Mouse (Mus musculus): Measurements from ENCODE around the gene Slc25a12.
"Not testable (repeated sequence)": the region's sequence is repeated elsewhere in the genome, so short reads cannot be mapped to it uniquely, and the experiment has no call there.

Slc25a12 gene

GRCm38 (mm10) chr2:71367125-71367880 lies at the start of gene Slc25a12:
TSS of gene Slc25a12 (minus strand) at chr2:71367749.
- DNase-seq (ENCODE audit: low spot score in 2 of 2), result peak in 1 of 2 experiments; percentile 71

DNA sequence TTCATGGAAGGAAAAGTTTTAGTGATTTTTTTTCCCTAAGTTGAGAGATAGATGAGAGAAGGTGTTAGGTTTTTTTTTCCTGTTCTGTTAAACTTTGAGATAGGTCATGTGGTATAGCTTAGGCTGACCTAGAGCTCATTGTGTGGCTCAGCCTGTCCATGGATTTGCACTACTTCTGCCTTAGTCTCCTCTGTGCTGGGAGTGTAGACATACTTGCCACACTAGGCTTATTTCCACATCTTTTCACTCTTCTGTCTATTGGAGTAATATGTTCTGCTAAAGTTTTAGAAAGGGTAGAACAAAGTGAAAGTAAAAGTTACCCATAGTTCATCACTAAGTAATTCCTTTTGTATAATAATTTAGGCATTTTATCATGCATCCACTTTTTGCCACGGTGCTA lies 38.1 kb upstream of the Slc25a12 start:
- no peak for DNase-seq (ENCODE audit: low spot score in 2 of 2)

DNA sequence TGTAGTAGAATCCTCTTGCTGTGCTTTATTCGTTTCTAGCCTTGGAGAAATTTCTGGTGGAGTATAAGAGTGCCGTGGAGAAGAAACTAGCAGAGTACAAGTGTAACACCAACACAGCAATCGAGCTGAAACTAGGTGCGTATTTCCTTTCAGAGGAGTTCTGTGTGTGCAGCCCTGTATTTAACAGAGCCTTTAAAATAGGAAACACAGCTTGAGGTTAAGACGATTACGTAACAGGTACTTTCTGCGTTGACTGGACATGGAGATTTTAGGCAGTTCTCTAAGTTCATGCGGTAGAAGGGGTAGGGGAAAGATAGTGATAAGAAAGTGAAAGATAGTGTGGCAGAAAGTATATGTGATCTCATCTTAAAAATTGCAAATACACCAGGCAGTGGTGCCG lies 22.3 kb upstream of the Slc25a12 start:
- no peak for DNase-seq (ENCODE audit: low spot score in 2 of 2)

DNA sequence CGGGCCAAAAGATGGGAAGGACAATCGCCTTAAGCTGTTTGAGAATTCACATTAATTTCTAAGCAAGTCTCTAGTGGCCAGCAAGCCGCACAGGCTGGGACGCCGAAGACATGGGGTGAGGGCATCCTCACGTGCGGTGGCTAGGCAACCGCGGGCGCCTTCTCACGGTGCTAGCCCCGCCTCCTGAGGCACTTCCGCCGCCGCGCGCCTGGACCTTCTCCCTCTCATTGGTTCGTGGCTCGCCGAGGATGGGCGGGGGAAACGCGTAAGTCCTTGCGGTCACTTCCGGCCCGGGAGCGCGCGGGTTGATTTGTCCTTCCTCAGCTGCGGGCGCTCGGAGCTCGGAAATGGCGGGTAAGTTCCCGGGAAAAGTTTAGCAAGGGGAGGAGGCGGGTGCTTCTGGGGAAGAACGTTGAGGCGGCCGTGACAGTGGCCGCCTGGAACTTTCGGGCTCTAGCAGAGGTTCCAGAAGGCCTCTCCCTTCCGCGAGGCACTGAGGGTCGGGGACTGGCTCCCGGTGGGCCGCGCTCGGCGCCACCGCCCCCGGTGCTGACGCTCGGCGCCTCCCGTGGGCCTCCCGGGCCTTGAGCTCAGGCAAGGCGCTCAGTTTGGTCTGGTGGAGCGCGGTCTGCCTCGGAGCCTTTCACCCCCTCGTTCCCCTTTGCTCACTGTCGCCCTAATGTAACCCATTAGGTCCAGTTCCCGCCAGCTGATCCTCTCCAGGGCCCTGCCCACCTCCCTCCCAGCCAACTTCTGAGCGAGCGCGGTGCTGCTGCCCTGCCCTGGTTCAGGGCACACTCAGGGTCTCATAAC lies 21.6 kb upstream of the Slc25a12 start, which contains the start of gene Hat1:
Hat1 (plus strand) TSS at position 8 of the 813 bp plus-strand sequence.
- DNase-seq (ENCODE audit: low spot score in 2 of 2), result peak; percentile 83 to 95

DNA sequence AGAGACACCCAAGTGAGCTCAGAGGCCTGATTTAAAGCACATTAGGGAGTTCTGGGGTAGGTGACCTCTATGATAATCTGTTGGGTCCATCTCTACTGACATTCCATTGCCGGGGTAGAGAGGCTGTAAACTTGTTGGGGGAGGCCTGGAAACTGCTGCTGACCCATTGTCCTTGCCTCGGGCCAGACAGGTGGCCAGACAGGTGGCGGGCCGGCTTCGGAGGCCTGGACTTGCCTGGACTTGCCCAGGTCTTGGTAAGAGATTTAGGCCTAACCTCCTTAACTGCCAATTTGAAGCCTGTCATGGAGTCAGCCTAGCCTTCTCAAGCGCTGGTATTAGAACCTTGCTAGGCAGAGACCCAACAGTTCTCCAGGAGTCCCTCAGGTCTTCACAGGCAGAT lies 20.2 kb upstream of the Slc25a12 start:
- no peak for DNase-seq (ENCODE audit: low spot score in 2 of 2)

- DNase-seq (ENCODE audit: low spot score in 2 of 2), result no peak
Measured at GRCm38 (mm10) chr2:71383890-71384289, 16.3 kb upstream of the Slc25a12 start.

- no peak for DNase-seq (ENCODE audit: low spot score in 2 of 2)
Measured at GRCm38 (mm10) chr2:71381962-71382361, 14.4 kb upstream of the Slc25a12 start.

DNA sequence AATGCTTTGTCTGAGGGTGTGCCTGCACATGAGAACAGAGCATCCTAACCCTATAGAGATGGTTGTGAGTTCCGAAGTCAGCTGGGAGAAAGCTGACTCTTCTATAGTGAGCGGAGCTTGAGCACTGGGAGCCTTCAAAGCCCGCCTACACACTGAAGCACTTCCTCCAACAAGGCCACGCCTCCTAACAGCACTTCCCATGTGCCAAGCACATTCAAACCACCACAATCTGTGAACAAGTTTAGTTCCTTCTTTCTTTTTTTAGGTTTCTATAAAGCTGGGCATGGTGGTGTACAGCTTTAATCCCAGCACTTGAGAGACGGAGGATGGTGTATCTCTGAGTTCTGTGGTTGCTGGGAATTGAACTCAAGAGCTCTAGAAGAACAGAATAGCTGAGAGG lies 9.9 kb upstream of the Slc25a12 start:
- DNase-seq (ENCODE audit: low spot score in 2 of 2), result no peak

GRCm38 (mm10) chr2:71376433-71376906 lies 8.9 kb upstream of the Slc25a12 start:
- no peak for DNase-seq (ENCODE audit: low spot score in 2 of 2)

DNA sequence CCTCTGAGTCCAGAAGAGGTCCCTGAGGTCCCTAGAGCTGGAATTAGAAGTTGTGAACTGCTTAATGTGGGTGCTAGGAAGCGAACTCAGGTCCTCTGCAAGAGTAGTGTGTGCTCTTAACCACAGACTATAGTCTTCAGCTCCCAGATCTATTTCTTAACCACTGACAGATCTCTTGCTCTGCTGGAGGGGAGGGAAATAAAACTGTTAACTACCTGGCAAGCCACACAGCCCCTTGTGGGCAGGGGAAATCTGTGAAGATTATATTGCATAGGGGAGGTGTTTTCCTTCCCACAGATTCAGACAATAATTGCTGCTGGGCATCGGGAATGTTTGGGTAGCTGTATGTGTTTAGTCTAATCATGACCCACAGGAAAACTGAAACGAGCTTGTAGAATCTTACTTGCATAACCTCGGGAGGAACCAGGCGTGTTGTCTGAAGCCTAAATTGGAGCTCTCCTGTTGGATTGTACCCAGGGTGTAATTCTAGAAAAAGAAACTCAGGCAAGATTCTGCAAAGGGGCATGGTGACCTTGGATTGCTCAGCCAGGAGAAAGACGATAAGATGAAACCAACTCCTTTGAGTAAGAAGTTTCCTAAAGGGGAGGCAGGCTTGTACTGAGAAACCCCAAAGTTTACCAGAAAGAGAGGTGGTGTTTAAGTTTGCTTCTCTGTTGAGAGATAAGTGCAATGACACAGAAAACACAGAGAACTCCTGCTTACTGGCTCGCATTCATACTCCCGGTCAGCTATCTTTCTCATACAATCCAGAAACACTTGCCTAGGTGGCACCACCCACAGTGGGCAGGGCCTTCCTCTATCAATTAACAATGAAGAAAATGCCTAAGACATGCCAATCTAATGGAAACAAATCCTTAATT lies 7.0 kb upstream of the Slc25a12 start:
- no peak for DNase-seq (ENCODE audit: low spot score in 2 of 2)

GRCm38 (mm10) chr2:71372261-71372660 lies 4.7 kb upstream of the Slc25a12 start:
- not testable (repeated sequence) for DNase-seq (ENCODE audit: low spot score in 2 of 2)

DNA sequence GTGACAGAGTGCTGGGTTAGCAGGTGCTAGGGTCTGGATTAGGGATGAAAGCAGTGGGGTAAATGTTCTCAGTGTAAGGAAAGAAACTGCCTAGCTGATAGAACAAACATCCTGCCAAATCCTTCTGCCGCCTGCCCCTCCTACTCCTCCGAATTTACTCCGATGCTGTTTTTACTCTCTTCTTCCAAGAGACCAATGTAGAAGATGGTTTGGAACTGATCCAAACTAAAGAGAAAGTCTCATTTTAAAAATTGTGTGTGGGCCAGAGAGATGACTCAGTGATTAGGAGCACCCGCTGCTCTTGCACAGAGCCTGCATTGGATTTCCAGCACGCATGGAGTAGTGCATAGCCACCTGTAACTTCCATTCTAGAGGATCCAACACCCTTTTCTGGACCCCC lies 4.2 kb upstream of the Slc25a12 start:
- peak; percentile 65 to 73 for DNase-seq (ENCODE audit: low spot score in 2 of 2)

GRCm38 (mm10) chr2:71368086-71368485 lies 537 bp upstream of the Slc25a12 start:
- DNase-seq (ENCODE audit: low spot score in 2 of 2), result no peak

- no peak for DNase-seq (ENCODE audit: low spot score in 2 of 2)
Measured at GRCm38 (mm10) chr2:71366618-71367124, 878 bp downstream of the Slc25a12 start.

GRCm38 (mm10) chr2:71360192-71360591 lies 7.4 kb downstream of the Slc25a12 start:
- no peak for DNase-seq (ENCODE audit: low spot score in 2 of 2)

DNA sequence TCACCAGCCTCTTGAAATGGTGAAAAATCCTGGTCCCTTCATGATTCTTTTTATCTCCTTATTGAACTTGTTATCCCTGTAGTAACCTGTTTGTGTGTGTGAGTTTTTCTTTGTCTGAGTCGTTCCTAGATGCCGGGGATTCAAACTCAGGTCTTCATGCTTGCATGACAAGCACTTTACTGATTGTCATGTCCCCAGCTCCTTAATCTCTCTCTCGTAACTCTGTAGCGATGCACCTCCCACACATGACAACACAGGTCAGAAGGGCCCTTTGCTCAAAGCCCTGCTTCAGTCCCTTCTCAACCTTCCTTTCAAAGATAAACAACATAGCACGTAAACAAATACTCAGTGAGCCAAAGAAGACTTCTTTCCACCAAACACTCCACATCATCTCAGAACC lies 9.2 kb downstream of the Slc25a12 start:
- DNase-seq (ENCODE audit: low spot score in 2 of 2), result no peak

DNA sequence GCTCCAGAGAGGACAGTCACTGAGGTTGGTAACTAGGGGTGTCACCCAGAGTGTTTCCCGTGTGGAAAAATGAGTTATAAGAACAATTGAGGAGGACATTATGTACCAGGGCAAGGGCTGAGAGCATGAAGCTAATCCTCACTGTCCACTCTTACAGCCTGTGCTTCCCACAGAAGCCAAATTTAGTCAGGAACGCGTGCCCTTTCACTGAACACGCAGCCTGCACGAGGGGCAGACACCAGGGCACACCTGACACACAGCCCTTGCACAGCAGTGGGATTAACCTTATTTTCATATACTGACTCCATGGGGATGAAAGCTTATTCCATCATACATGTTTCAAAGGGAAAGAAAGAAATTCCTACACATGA lies 13.5 kb downstream of the Slc25a12 start:
- DNase-seq (ENCODE audit: low spot score in 2 of 2), result no peak

- DNase-seq (ENCODE audit: low spot score in 2 of 2), result no peak
Measured at GRCm38 (mm10) chr2:71353306-71354054, 14.1 kb downstream of the Slc25a12 start.

GRCm38 (mm10) chr2:71351727-71351987 lies 15.9 kb downstream of the Slc25a12 start:
- DNase-seq (ENCODE audit: low spot score in 2 of 2), result no peak

- no peak for DNase-seq (ENCODE audit: low spot score in 2 of 2)
Measured at GRCm38 (mm10) chr2:71350904-71351726, 16.4 kb downstream of the Slc25a12 start.
